Mouse (Mus musculus): ENCODE results near the gene Asb6. TPM values are rescaled to one million over a fixed set of nuclear protein-coding genes. Genes with fewer than 3 reads are reported as not detected.

Gene Asb6
- polyA plus RNA-seq, 1 experiment from 2014 or later, result 37.8 TPM

DNA sequence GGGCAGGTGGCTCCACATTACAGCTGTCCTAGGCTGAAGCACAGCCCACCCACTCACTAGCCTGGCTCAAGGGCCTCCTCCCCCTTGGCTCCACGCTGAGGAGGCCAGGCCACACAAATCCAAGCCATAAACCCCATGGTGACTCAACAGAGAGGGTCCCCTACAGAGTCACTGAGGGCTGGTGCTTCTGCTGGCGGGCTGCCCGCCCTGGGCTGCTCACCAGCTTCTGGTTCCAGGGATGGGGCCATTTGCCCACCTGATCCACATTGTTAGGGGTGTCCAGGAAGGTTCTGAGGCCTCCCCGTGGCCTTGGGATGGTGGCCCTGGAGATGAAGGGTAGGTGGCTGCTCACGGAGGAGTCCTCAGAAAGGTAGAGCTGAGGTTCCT is 34.3 kb downstream of the Asb6 start:
- Histone ChIP-seq H3K36me3 (no peaks in the 10 kb centered on the region), H3K27ac (replicated peaks) (peak overlapping the region; percentile 39), H3K9ac (no peak overlapping the region), H3K9me3 (replicated peaks) (no peaks in the 10 kb centered on the region), H3K27me3 (peaks cover 3% of the 10 kb centered on the region; the same call in 1 of the 2 replicates), H3K4me1 (peaks cover 34% of the 10 kb centered on the region), H3K4me3 (replicated peaks) (peak overlapping the region; percentile 20; the same call in 1 of the 2 replicates), H3K4me2 (replicated peaks) (peak overlapping the region; percentile 46)
- no peak for ATAC-seq (ENCODE audit: insufficient number of reproducible peaks, low FRiP score, low TSS enrichment, low read depth)
- 70% methylated on average over 5 of the region's 5 CpGs for WGBS

DNA sequence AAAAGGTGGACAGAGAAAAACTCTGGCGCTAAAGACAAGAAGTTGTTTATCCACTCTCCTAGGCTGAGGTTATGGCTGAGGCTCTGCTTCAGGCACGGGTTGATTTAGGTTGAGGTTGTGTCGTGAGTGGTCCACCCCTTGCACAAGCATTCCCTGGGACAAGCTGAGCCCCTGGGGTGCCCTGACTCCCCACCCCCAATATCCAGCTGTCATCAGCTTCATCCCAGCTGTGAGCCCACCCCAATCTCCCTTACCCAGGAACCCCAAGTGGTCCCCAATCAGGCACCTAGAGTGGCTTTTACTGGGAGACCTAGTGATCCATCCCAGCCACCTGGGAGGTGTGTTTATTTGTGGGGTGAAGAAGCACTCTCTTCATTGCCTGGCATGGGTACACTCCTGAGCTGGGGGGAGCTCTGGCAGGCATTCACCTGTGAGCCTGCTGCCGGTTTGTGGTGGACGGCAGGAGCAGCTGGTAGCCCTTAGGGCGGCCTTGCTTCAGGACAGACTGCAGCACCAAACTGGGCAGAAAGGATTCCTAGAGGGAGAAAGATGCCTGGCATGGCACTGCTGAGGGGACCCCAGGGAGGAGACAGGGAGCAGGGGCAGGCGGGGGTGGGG is 34.8 kb downstream of the Asb6 start:
- no peaks in the 10 kb centered on the region for H3K27me3 ChIP-seq
- 66% methylated on average over 7 of the region's 7 CpGs for WGBS
- no peak overlapping the region for H3K9ac ChIP-seq
- no peaks in the 10 kb centered on the region for H3K9me3 ChIP-seq (replicated peaks)
- H3K4me1 ChIP-seq, result peaks cover 29% of the 10 kb centered on the region
- peak overlapping the region; percentile 77 for H3K4me2 ChIP-seq (replicated peaks)
- ATAC-seq (ENCODE audit: insufficient number of reproducible peaks, low FRiP score, low TSS enrichment, low read depth), result no peak
- peak overlapping the region; percentile 45 for H3K4me3 ChIP-seq (replicated peaks)
- peak overlapping the region; percentile 80; the same call in 1 of the 2 replicates for H3K27ac ChIP-seq (replicated peaks)
- no peaks in the 10 kb centered on the region for H3K36me3 ChIP-seq

DNA sequence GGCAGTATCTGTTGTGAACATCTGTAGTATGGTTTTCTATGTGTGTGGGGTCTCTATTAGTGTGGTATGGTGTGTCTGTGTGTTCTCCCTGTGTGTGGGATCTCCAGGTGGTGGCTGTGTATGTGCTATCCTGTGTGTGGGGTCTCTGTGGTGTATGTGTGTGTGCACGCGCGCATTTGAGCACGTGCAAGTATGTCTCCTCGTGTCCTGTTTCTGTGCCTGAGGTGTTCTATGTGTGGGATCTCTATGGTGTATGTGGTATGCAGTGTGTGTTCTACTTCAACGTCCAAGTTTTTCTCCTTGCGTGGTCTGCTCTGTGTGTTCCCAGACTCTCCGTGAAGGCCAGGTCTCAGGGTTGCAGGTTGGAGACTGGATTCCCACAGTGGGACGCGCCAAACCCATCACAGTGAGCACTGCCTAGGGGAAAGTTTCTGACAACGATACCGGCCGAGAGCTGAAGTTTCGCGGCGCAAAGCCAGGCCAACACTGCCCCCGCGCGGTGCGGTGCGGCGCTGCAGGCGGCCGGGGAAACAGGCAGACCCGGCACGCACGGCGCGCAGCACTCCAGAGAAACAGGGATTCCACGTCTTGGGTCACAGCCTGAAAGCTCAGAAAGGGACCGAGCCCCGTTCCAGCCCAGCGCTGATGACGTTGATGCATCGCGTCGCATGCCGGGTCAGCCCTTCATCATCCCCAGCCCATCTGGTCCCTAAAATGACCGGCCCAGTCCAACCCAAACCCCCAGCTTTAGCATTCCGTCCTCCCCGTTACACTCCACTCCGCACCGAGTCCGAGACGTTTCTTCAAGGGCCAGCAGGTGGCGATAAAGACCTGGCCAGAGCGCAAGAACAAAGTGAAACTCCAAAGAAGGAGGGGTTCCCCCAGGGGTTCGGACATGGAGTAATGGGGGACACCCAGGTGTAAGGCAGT is 35.7 kb downstream of the Asb6 start:
- 3% methylated on average over 48 of the region's 48 CpGs for WGBS
- no peaks in the 10 kb centered on the region for H3K27me3 ChIP-seq
- no peaks in the 10 kb centered on the region for H3K9me3 ChIP-seq (replicated peaks)
- H3K4me1 ChIP-seq, result peaks cover 29% of the 10 kb centered on the region
- ATAC-seq (ENCODE audit: insufficient number of reproducible peaks, low FRiP score, low TSS enrichment, low read depth), result peak; percentile 68
- peak overlapping the region; percentile 45 for H3K4me3 ChIP-seq (replicated peaks)
- H3K27ac ChIP-seq (replicated peaks), result peak overlapping the region; percentile 80
- no peaks in the 10 kb centered on the region for H3K36me3 ChIP-seq
- H3K4me2 ChIP-seq (replicated peaks), result peak overlapping the region; percentile 77
- no peak overlapping the region for H3K9ac ChIP-seq

DNA sequence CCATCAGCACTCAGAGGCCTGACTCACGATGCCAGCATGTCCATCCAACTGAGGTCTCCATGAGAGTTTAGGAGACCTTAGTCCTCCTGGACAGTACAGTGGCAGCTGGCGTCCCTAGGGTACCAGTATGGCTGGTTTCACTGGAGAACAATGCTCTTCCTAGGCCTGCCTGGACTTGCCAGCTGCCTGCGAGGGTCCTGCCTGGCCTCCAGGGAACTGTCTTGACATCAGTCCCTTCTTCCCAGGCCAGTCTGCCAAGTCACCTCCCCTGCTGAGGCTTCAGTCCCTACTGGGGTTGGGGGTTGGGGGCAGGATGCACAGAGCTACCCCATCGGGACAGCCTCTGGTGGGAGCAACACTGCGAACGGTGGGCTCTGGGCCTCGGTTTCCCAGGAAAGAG is 38.1 kb downstream of the Asb6 start:
- 74% methylated on average over 7 of the region's 7 CpGs for WGBS

DNA sequence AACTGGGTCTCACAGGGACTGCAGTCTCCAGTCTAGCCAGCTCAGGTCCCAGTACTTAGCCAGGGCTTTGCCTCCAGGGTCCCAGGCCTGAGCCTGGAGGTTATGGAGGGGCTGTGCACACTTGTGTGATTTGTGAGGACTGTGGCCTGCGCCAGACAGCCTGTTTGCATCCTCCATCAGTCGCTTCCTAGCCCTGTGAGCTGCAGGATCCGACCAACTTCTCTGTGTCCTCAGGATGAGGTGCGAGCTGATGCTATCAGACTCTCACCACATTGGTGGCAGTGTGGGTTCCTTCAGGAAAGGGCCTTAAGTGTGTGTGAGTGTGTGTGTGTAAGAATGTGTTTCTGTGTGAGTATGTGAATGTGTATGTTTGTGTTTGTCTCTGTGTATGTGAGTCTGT is 42.7 kb downstream of the Asb6 start:
- H3K4me1 ChIP-seq, result peaks cover 33% of the 10 kb centered on the region
- no peak overlapping the region for H3K4me2 ChIP-seq (replicated peaks)
- WGBS, result 59% methylated on average over 4 of the region's 4 CpGs
- no peaks in the 10 kb centered on the region for H3K36me3 ChIP-seq
- H3K4me3 ChIP-seq (replicated peaks), result no peak overlapping the region
- no peak for ATAC-seq (ENCODE audit: insufficient number of reproducible peaks, low FRiP score, low TSS enrichment, low read depth)
- no peak overlapping the region for H3K9ac ChIP-seq
- H3K27ac ChIP-seq (replicated peaks), result no peak overlapping the region; the same call in 1 of the 2 replicates
- H3K27me3 ChIP-seq, result no peaks in the 10 kb centered on the region
- no peaks in the 10 kb centered on the region for H3K9me3 ChIP-seq (replicated peaks)

More for the DNA sequence above, 38.1 kb downstream of the Asb6 start:
- H3K27me3 ChIP-seq, result no peaks in the 10 kb centered on the region
- no peak overlapping the region for H3K4me2 ChIP-seq (replicated peaks)
- peaks cover 31% of the 10 kb centered on the region for H3K4me1 ChIP-seq
- no peak overlapping the region for H3K9ac ChIP-seq
- H3K27ac ChIP-seq (replicated peaks), result no peak overlapping the region
- H3K4me3 ChIP-seq (replicated peaks), result no peak overlapping the region
- no peaks in the 10 kb centered on the region for H3K36me3 ChIP-seq
- no peak for ATAC-seq (ENCODE audit: insufficient number of reproducible peaks, low FRiP score, low TSS enrichment, low read depth)
- H3K9me3 ChIP-seq (replicated peaks), result no peaks in the 10 kb centered on the region

DNA sequence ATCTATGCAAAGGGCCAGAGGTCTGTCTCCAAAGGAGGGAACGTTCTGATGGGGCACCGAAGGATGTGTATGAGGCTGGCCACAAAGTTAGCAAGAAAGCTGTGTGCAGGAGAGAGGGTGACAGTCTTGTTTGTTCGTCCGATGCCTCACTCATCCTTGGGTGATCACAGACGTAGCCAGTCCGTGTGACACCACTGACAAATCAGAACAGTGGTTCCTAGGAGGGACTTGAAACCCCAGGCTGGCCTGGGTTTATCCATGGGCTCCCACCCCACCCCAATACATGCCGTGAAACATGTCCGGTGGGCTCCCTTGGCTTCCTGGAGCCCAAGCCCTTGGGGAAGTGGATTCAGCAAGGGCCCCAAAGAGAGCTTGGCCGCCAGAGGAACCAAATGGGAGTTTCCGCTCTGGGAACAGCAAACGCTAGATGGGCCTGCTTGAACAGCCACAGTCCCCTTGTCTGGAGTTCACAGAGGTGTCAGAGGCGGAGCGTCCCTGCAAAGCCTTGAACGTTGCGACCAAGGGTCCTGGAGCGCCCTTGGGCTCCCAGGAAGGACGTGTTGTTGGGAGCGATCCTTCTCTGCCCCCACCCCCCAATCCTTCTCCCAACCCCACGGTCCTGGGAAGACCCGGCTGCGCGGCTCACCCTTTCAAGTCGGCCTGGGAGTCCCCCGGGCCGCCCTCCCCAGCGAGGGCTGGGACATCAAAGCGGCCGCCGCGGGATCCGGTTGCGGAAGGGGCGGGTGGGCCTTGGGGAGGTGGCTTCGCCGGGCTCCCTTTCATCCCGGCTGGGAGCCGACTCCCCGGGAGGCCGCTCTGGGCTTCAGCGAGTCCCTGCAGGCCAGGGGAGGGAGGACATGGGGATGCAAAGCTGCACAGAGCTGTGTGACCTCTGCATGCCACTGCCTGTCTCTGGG is 45.8 kb downstream of the Asb6 start:
- H3K36me3 ChIP-seq, result no peaks in the 10 kb centered on the region
- peaks cover 34% of the 10 kb centered on the region for H3K4me1 ChIP-seq
- no peaks in the 10 kb centered on the region for H3K27me3 ChIP-seq
- ATAC-seq (ENCODE audit: insufficient number of reproducible peaks, low FRiP score, low TSS enrichment, low read depth), result peak; percentile 40; the same call in 1 of the 2 replicates
- H3K9ac ChIP-seq, result peak overlapping the region; percentile 19
- WGBS, result 10% methylated on average over 40 of the region's 40 CpGs
- peak overlapping the region; percentile 29 for H3K4me3 ChIP-seq (replicated peaks)
- peak overlapping the region; percentile 54 for H3K4me2 ChIP-seq (replicated peaks)
- H3K27ac ChIP-seq (replicated peaks), result peak overlapping the region; percentile 79
- no peaks in the 10 kb centered on the region for H3K9me3 ChIP-seq (replicated peaks)

DNA sequence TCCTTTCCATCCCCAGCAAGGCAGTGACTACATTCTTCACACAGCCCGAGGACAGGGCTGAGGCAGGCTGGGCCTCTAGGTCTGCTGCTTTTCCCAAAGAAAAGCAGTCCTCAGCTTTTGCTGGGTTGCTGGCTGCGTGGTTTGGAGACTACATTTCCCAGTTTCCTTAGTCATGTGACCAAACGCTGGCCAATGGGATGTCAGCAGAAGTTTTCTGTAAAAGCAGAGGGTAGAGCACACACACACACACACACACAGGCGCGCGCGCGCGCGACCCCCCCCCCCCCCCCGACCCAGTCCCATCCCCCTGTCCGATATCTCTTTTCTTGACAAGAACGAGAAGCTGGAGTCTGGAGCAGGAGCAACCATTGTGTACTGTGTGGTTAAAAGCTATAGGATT is 46.8 kb downstream of the Asb6 start:
- WGBS, result 0% methylated on average over 13 of the region's 13 CpGs
- peaks cover 39% of the 10 kb centered on the region for H3K4me1 ChIP-seq
- no peak overlapping the region for H3K9ac ChIP-seq

DNA sequence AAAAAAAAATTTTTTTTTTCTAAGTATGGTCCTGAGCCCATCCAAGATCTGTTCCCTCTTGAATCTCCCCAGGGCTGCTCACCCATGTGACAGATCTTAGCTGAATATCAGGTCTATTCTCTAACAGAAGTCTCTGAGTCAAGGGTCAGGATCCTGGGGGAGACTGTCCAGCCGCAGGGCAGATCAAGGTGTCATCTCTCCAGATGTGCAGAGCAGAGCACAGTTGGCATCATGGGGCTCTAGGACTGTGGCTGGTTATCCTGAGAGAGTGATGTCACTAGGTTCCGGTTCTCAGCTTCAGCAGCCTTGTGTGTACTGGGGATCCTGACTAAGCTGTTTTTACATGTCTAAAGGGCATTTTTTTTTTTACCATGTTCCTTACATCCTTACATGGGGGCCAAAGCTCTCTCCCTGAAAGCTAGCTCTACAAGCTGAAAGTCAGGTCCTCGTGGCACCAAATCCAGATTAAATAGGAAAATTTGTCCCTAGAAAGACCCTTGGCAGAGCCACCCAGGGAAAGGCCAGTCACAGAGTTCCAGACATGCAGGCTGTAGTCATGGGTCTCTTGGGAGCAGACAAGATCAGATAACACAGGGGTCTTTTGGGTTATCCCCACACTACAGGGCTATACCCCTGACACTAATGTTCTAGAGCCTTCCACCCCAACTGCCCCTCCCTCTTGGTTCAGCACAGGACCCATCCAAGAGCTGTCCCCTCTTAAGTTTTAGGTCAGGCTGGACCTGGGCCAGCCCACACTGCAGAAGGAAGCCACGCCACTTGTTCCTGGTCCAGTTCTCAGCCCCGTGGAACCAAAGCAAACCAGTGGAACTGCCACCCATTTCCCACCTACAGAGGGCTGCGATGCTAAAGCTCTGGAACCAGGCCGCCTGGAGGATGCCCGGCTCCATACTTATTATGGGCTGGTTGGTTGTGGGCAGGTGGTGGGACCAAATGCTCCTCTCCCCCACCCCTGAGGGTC is 47.5 kb downstream of the Asb6 start:
- no peak for ATAC-seq (ENCODE audit: insufficient number of reproducible peaks, low FRiP score, low TSS enrichment, low read depth)
- Histone ChIP-seq H3K4me2 (replicated peaks) (peak overlapping the region; percentile 54), H3K27ac (replicated peaks) (peak overlapping the region; percentile 79), H3K9ac (no peak overlapping the region), H3K9me3 (replicated peaks) (no peaks in the 10 kb centered on the region), H3K27me3 (no peaks in the 10 kb centered on the region), H3K4me1 (peaks cover 39% of the 10 kb centered on the region), H3K36me3 (no peaks in the 10 kb centered on the region), H3K4me3 (replicated peaks) (no peak overlapping the region)
- 64% methylated on average over 8 of the region's 8 CpGs for WGBS

More for the DNA sequence above, 46.8 kb downstream of the Asb6 start:
- no peaks in the 10 kb centered on the region for H3K36me3 ChIP-seq
- H3K4me2 ChIP-seq (replicated peaks), result peak overlapping the region; percentile 54
- H3K27ac ChIP-seq (replicated peaks), result peak overlapping the region; percentile 79
- peak overlapping the region; percentile 22 for H3K4me3 ChIP-seq (replicated peaks)
- peak; percentile 19; the same call in 1 of the 2 replicates for ATAC-seq (ENCODE audit: insufficient number of reproducible peaks, low FRiP score, low TSS enrichment, low read depth)
- H3K27me3 ChIP-seq, result no peaks in the 10 kb centered on the region
- H3K9me3 ChIP-seq (replicated peaks), result no peaks in the 10 kb centered on the region

DNA sequence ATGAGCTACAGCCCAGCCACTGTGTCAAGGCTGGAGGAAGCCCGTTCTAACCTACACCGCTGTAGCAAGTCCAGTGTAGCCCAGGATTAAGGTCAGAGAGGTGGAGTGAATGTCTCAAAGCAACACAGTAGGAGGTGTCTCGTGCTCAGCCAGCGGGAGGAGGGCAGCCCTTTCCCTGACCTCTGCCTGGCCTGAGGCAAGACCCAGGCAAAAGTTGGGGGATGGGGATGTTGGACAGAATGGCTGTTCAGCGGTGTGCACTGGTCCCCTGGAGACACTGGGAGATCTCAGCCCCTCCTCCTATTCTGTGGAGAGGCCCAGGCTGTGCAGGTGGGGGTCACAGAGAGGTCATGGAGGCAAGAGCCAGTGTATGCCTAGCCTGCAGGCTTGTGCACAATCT is 50.9 kb downstream of the Asb6 start:
- 16% methylated on average over 5 of the region's 5 CpGs for WGBS
- Histone ChIP-seq H3K9me3 (replicated peaks) (no peaks in the 10 kb centered on the region), H3K4me2 (replicated peaks) (no peak overlapping the region), H3K27ac (replicated peaks) (no peak overlapping the region), H3K9ac (no peak overlapping the region), H3K36me3 (no peaks in the 10 kb centered on the region), H3K4me3 (replicated peaks) (no peak overlapping the region), H3K27me3 (no peaks in the 10 kb centered on the region), H3K4me1 (peaks cover 17% of the 10 kb centered on the region)
- ATAC-seq (ENCODE audit: insufficient number of reproducible peaks, low FRiP score, low TSS enrichment, low read depth), result no peak

DNA sequence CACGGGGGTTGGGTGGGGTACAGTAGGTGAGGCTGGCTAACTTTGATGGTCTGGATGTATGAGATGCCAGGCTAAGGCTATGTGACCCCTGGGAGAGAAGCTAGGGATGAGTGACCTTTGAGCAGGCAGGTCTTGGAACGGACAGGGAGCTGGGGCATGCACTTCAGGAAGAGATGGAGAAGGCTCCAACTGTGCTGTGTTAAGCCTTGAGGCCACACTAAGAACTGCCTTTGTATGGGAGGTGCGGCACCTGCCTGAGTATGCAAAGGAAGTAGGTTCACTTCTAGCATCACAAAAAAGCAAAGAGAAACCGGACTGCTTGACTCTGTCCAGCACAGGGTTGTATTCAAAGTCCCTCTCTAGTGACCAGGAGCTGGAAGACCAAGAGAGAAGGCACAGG is 51.9 kb downstream of the Asb6 start:
- WGBS, result 67% methylated on average over 4 of the region's 4 CpGs

More for the DNA sequence above, 51.9 kb downstream of the Asb6 start:
- H3K27ac ChIP-seq (replicated peaks), result no peak overlapping the region
- H3K36me3 ChIP-seq, result no peaks in the 10 kb centered on the region
- no peak for ATAC-seq (ENCODE audit: insufficient number of reproducible peaks, low FRiP score, low TSS enrichment, low read depth)
- H3K4me2 ChIP-seq (replicated peaks), result no peak overlapping the region
- H3K4me1 ChIP-seq, result peaks cover 10% of the 10 kb centered on the region
- H3K4me3 ChIP-seq (replicated peaks), result no peak overlapping the region
- H3K27me3 ChIP-seq, result no peaks in the 10 kb centered on the region
- H3K9ac ChIP-seq, result no peak overlapping the region
- no peaks in the 10 kb centered on the region for H3K9me3 ChIP-seq (replicated peaks)

Data from embryonic facial prominence, embryonic 15.5 days (tissue).